Mouse (Mus musculus) liver, embryonic 14.5 days (tissue): ENCODE results near the gene Unc80.

ENCODE experiments used
- CTCF ChIP-seq: IDR thresholded peaks from 2 replicates; pipeline ENCODE4 v1.5.1; 2016; ENCODE audit warnings: antibody characterized with exemption, low read depth, control low read depth
- EP300 ChIP-seq: IDR thresholded peaks from 2 replicates; pipeline ENCODE4 v1.6.1; 2016; ENCODE audit warnings: antibody characterized with exemption, low read depth

DNA sequence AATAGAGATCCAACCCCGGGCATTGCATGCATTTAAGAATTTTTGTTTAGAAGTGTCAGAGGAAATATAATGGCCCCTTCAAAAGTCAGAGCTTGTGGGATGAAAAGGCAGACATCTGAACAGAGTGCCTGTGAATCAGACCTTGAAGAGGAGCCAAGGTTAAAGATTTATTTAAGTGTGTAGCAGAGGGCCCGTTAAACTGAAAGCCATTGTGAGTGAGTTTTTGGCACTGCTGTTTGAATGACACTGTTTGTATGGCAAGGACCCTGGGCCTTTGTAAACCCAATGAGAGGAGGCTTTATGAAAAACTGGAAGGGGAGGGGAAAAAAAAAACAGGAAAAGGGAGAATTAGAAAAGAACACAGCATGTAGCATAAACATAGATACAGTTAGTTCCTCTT, 170.0 kb downstream of the Unc80 start:
- TF ChIP-seq CTCF = no peak
- no peak for TF ChIP-seq EP300
